Mouse (Mus musculus): ENCODE data around the gene Cyb561d2. TPM values are rescaled to one million over a fixed set of nuclear protein-coding genes. Genes with fewer than 3 reads are reported as not detected.

Cyb561d2 gene
- total and polyA plus RNA-seq, 3 experiments: 23.8 to 37.8 (median 35.7) TPM

DNA sequence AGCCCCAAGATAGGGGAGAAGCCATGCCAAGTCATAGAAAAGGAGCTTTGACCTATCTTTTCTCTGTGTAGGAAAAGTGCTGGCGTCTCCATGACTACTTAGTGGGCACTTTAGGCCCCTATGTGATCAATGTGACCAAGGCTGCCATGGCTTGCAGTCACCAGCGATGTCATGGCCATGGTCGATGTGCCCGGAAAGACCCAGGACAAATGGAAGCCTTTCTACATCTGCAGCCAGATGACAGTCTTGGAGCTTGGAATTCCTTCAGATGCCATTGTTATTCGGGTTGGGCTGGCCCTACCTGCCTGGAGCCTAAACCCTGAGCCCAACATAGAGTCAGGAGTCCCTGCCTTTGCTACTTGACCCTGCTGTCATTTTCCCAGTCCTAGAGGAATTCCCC, 44.5 kb upstream of the Cyb561d2 start:
- no peak for DNase-seq (ENCODE audit: extremely low read depth)
- no peak overlapping the region for H3K9ac ChIP-seq (ENCODE audit: insufficient read depth, low read depth)
- peak overlapping the region in 1 of 3 experiments; percentile 33 for H3K4me3 ChIP-seq (replicated peaks in 1 of 3; ENCODE audit: low read depth in 2 of 3, low read length in 2 of 3, poor library complexity in 1 of 3)
- no peaks in the 10 kb centered on the region for H3K9me3 ChIP-seq (replicated peaks; ENCODE audit: low read length)
- H3K79me2 ChIP-seq (replicated peaks; ENCODE audit: control insufficient read depth, extremely low read depth, insufficient read depth, poor library complexity, severe bottlenecking): peaks cover 18% of the 10 kb centered on the region
- TF ChIP-seq MAX (IDR thresholded peaks at IDR 0.05; ENCODE audit: low read length) (no peak), ELF1 (IDR thresholded peaks at IDR 0.05; ENCODE audit: low read depth, low read length) (no peak), E2F4 (IDR thresholded peaks at IDR 0.05; ENCODE audit: insufficient replicate concordance, low read depth, low read length) (no peak), ETS1 (conservative IDR thresholded peaks at IDR 0.05; ENCODE audit: low read depth, low read length) (no peak), NELFE (IDR thresholded peaks at IDR 0.05; ENCODE audit: low read depth, low read length) (no peak), ZC3H11A (IDR thresholded peaks at IDR 0.05; ENCODE audit: low read depth, low read length) (no peak), MAFK (IDR thresholded peaks at IDR 0.05; ENCODE audit: insufficient replicate concordance, low read length) (no peak), USF1 (IDR thresholded peaks at IDR 0.05; ENCODE audit: low read depth, low read length) (no peak), GABPA (IDR thresholded peaks at IDR 0.05; ENCODE audit: insufficient replicate concordance, low read depth, low read length) (no peak), CHD2 (IDR thresholded peaks at IDR 0.05; ENCODE audit: low read length) (no peak), MAZ (IDR thresholded peaks at IDR 0.05; ENCODE audit: low read depth, low read length) (no peak), MYC (IDR thresholded peaks at IDR 0.05; ENCODE audit: low read depth, low read length) (no peak), SIN3A (IDR thresholded peaks at IDR 0.05; ENCODE audit: low read length) (no peak), KAT2A (IDR thresholded peaks at IDR 0.05; ENCODE audit: insufficient replicate concordance, low read length) (no peak), TCF12 (IDR thresholded peaks at IDR 0.05; ENCODE audit: low read depth, low read length) (no peak), CHD1 (IDR thresholded peaks at IDR 0.05; ENCODE audit: low read depth, low read length) (no peak)
- no peak overlapping the region for H3K4me2 ChIP-seq (ENCODE audit: insufficient read depth, low read depth, poor library complexity, severe bottlenecking)
- in situ Hi-C loops (cut with MboI; ENCODE audit: low pct_ligation_motif_present, low pct_unique_long_range_greater_than_20kb, low sequenced_read_pairs) (no loop called here), dilution Hi-C loops (cut with MboI; ENCODE audit: extremely low pct_ligation_motif_present, extremely low pct_unique_long_range_greater_than_20kb, low sequenced_read_pairs) (no loop called here)
- peaks cover 11 to 32% of the 10 kb centered on the region in 2 experiments for H3K4me1 ChIP-seq (ENCODE audit: control insufficient read depth in 1 of 2, insufficient read depth in 2 of 2)
- peaks cover 27 to 61% of the 10 kb centered on the region in 2 experiments for H3K36me3 ChIP-seq (replicated peaks in 1 of 2; ENCODE audit: control insufficient read depth in 1 of 2, insufficient read depth in 1 of 2, low read length in 1 of 2)
- no peaks in the 10 kb centered on the region for H3K27me3 ChIP-seq (replicated peaks)
- H3K27ac ChIP-seq (ENCODE audit: insufficient read depth, low read depth): no peak overlapping the region

DNA sequence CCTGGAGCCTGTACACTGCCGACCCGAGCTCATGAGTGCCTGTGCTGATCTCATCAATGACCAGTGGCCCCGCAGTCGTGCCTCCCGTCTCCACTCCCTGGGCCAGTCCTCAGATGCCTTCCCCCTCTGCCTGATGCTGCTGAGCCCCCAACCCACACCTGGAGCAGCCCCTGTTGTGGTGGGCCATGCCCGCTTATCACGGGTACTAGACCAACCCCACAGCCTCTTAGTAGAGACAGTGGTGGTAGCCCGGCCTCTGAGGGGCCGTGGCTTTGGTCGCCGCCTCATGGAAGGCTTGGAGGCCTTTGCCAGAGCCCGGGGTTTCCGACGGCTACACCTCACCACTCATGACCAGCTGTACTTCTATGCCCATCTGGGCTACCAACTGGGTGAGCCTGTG, 41.2 kb upstream of the Cyb561d2 start:
- in situ Hi-C loops (cut with MboI; ENCODE audit: low pct_ligation_motif_present, low pct_unique_long_range_greater_than_20kb, low sequenced_read_pairs): no loop called here
- no peak for DNase-seq (ENCODE audit: extremely low read depth)
- TF ChIP-seq USF1 (IDR thresholded peaks at IDR 0.05; ENCODE audit: low read depth, low read length): no peak
- TF ChIP-seq MYC (IDR thresholded peaks at IDR 0.05; ENCODE audit: low read depth, low read length): no peak
- TF ChIP-seq ZKSCAN1 (IDR thresholded peaks at IDR 0.05; ENCODE audit: borderline replicate concordance, low read depth, low read length): no peak
- no peak for TF ChIP-seq MXI1 (IDR thresholded peaks at IDR 0.05; ENCODE audit: low read depth, low read length)
- TF ChIP-seq MAX (IDR thresholded peaks at IDR 0.05; ENCODE audit: low read length): no peak
- Histone ChIP-seq H3K4me2 (ENCODE audit: insufficient read depth, low read depth, poor library complexity, severe bottlenecking) (no peak overlapping the region), H3K4me1 (ENCODE audit: control insufficient read depth in 1 of 2, insufficient read depth in 2 of 2) (peaks cover 11 to 38% of the 10 kb centered on the region in 2 experiments), H3K9ac (ENCODE audit: insufficient read depth, low read depth) (no peak overlapping the region), H3K79me2 (replicated peaks; ENCODE audit: control insufficient read depth, extremely low read depth, insufficient read depth, poor library complexity, severe bottlenecking) (peaks cover 5% of the 10 kb centered on the region), H3K9me3 (replicated peaks; ENCODE audit: low read length) (no peaks in the 10 kb centered on the region), H3K36me3 (replicated peaks in 1 of 2; ENCODE audit: control insufficient read depth in 1 of 2, insufficient read depth in 1 of 2, low read length in 1 of 2) (peaks cover 8 to 33% of the 10 kb centered on the region in 2 experiments), H3K27ac (ENCODE audit: insufficient read depth, low read depth) (no peak overlapping the region), H3K4me3 (replicated peaks in 1 of 3; ENCODE audit: low read depth in 2 of 3, low read length in 2 of 3, poor library complexity in 1 of 3) (no peak overlapping the region), H3K27me3 (replicated peaks) (no peaks in the 10 kb centered on the region)
- dilution Hi-C loops (cut with MboI; ENCODE audit: extremely low pct_ligation_motif_present, extremely low pct_unique_long_range_greater_than_20kb, low sequenced_read_pairs): no loop called here

All from CH12.LX (cell line).